Mouse (Mus musculus): Measurements from ENCODE around the gene Vps37b.
A peak's percentile ranks its signal among the peaks of the same experiment; 100 is the strongest.

Gene Vps37b

GRCm38 (mm10) chr5:124045453-124046010 is 13.5 kb upstream of the Vps37b start:
- no peak for DNase-seq

DNA sequence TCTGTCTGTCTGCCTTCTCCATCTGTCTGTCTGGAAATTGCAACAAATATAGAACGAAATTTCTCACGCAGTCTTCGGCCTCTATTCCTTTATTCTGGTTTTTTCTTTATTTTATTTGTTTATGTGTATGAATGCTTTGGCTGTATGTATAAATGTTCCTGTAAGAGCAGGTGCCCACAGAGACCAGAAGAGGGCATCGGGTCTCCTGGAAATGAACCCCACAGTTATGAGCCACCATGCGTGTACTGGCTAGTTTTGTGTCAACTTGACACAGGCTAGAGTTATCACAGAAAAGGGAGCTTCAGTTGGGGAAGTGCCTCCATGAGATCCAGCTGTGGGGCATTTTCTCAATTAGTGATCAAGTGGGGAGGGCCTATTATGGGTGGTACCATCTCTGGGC is 11.9 kb upstream of the Vps37b start:
- DNase-seq: no peak

DNA sequence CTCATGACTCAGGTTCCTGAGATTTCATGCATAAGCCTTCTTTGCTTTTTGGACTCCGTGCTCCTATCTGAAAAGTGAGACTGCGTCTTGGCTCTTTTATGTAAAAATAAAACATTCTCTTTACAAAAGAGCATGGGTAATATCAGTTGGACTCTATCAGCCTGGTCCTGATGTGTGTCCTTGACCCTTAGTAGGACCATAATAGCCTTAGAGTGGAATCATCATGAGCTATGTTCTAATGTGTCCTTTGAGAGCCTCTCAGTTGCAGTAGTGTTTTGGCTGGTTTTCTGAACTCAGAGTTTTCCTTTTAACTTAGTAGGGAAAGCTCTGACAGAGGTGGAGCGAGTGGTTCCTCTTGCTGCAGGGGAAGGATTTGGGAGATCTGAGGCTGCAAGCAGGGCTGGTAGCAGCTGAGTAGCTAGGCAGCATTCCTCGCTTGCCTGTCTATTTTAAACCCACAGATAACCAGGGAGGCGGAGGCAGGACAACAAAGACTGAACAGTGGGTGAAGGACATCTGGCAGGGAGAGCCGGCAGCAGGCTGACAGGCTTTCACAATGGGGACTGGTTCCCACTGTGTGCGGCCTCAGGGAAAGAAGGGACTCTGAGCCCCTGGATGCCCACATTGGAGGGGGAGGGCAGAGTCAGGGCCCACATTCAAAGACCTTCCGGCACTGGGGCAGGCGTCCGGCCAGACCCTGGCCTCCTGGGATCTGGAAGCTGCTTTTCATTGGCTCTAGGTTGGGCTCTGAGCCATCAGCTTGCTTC is 11.3 kb upstream of the Vps37b start:
- DNase-seq: no peak

DNA sequence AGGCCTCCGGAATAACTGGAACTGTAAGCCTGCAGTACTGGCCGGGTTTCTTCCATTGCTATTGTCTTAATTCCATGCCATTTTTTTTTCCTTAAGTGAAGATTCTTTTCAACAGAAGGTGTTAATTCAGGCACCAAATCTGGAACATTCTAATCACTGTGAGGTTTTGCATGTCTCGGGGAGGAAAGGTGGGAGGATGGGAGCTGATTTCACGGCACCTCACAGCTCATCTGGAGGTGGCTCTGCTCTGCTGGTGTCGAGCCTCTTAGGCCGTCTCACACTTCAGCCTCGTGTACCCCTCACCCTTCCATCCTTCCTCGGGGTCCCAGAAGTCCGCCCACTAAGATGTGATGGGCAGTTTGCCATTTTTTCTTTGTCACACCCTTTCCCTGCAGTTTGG is 9.0 kb upstream of the Vps37b start:
- DNase-seq: no peak

- no peak for DNase-seq
These were observed 7.5 kb upstream of the Vps37b start for GRCm38 (mm10) chr5:124039602-124040001.

- peak; percentile 73 to 85 for DNase-seq
These were observed 4.8 kb upstream of the Vps37b start for GRCm38 (mm10) chr5:124036836-124037235.

GRCm38 (mm10) chr5:124036341-124036740 is 4.3 kb upstream of the Vps37b start:
- no peak for DNase-seq

GRCm38 (mm10) chr5:124035806-124036205 is 3.7 kb upstream of the Vps37b start:
- DNase-seq: no peak

- DNase-seq: peak in 1 of 2 experiments; percentile 46
These were observed 3.3 kb upstream of the Vps37b start for GRCm38 (mm10) chr5:124035406-124035805.

DNA sequence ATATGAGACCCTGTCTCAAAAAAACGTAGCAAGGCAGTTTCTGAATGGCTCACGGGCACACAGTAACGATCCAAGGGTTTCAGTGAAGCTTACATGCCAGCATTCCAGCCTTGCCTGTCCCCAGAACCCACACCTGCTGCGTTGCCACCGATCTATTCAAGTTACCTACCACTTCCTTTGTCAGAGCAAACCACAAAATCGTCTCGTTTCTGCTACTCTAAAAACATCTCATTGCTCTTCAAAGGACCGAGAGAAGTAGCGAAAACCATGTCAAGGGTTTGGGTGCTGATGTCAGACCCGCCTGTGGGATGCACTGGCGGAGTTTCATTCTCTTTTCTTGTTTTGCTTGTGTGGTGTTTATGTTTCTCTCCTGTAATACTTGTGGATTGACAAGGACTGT is 2.4 kb upstream of the Vps37b start:
- DNase-seq: peak; percentile 68 to 79

- DNase-seq: peak in 1 of 2 experiments; percentile 31
These were observed 758 bp downstream of the Vps37b start for GRCm38 (mm10) chr5:124031068-124031955.

DNA sequence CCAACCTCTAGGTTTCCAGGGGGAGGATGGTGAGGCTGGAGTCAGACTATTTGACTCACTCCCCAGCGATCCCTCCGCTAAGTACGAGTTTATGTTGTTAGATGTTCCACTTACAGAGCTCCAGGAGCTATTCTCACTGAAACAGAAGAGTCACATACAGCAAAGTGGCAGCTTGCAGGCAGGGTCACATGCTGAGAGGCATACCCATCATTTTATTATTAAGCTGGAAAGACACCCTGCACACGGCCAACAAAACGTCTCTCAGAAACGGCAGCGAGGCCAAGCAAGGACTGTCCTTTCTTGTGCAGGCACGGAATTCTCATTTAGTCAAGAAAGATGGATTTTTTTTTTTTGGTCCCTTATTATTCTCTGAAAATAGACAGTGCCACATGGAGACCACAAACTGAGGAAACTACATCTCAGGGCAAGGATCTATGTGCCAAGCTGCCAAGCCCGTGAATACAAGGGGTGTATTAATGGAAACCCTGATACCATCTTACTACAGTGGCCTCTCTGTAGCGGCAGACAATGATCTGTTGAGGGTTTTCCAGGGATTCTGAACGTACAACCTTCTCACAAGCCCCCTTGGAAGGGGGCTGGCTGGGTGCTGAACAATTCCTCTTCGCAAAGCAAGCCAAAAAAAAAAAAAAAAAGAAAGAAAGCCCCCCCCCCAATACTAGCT is 1.5 kb downstream of the Vps37b start:
- no peak for DNase-seq

GRCm38 (mm10) chr5:124029220-124030035 is 2.6 kb downstream of the Vps37b start:
- DNase-seq: no peak

- no peak for DNase-seq
These were observed 3.4 kb downstream of the Vps37b start for GRCm38 (mm10) chr5:124028680-124029079.

- no peak for DNase-seq
These were observed 4.2 kb downstream of the Vps37b start for GRCm38 (mm10) chr5:124027702-124028470.

GRCm38 (mm10) chr5:124026568-124026967 is 5.5 kb downstream of the Vps37b start:
- DNase-seq: no peak

- no peak for DNase-seq
These were observed 6.3 kb downstream of the Vps37b start for GRCm38 (mm10) chr5:124025587-124026441.

DNA sequence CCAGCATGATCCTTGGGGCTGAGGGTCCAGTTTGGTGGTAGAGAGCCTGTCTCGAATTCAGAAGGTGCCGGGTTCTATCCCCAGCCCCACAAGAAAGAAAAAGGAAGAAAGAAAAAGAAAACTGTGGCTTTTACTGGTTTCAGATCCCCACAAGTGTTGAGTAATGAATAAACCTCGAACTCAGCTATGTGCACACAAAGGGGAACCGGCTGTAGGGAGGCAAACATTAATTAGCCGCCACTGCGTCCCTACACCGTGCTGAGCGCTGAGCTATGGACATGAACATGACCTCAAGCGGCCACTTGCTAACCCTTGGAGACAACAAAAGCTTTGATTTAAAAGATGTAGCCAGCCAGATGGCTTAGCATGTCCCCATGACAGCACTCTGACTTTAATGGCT is 6.9 kb downstream of the Vps37b start:
- no peak for DNase-seq

GRCm38 (mm10) chr5:124024677-124025076 is 7.4 kb downstream of the Vps37b start:
- no peak for DNase-seq

DNA sequence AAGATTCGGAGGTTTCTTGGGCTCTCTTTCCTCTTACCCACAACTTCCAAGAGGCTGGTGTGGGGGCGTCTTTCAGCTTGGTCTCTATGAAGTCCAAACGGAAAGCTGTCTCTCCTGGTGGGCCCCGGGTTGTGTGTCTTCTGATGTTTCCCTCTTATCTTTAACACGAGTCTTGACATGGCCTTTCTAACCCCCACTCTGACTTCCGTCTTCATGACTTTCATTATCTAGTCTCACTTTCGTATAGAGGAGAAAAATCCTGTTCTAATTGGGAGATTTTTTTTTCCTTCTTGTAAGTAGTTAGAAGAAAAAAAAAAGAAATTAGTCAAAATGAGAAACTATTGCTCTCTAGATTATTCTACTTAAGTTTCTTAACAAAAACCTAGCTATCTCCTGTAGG is 9.7 kb downstream of the Vps37b start:
- DNase-seq: no peak
